Mouse (Mus musculus): ENCODE measurements at regions not wholly inside any gene's neighbourhood (a gene's known extent, or its start where the extent isn't known, plus 50 kb on each side); places are given as distances from the start of the nearest gene placed in this dataset.
A peak's percentile ranks its signal among the peaks of the same experiment; 100 is the strongest.

- Histone ChIP-seq H3K4me3 (ENCODE audit: low read depth, low read length) (no peak overlapping the region), H3K9me3 (ENCODE audit: control insufficient read depth, low read length) (no peaks in the 10 kb centered on the region), H3K4me2 (ENCODE audit: low read depth, low read length) (no peak overlapping the region), H3K36me3 (ENCODE audit: control insufficient read depth, insufficient read depth, low read length) (no peaks in the 10 kb centered on the region), H3K4me1 (ENCODE audit: control insufficient read depth, insufficient read depth, low read length) (no peaks in the 10 kb centered on the region), H3K9ac (ENCODE audit: low read depth, low read length) (no peak overlapping the region), H3K27me3 (replicated peaks; ENCODE audit: control insufficient read depth, insufficient read depth, low read length) (no peaks in the 10 kb centered on the region), H3K27ac (replicated peaks; ENCODE audit: low read depth, low read length) (no peak overlapping the region)
- 90% methylated on average over 2 of the region's 2 CpGs for WGBS
- DNase-seq (ENCODE audit: low spot score) (no peak), ATAC-seq (ENCODE audit: low read depth) (no peak)
Measured at GRCm38 (mm10) chr9:79520498-79520897, 198.1 kb downstream of the Col12a1 start.

DNA sequence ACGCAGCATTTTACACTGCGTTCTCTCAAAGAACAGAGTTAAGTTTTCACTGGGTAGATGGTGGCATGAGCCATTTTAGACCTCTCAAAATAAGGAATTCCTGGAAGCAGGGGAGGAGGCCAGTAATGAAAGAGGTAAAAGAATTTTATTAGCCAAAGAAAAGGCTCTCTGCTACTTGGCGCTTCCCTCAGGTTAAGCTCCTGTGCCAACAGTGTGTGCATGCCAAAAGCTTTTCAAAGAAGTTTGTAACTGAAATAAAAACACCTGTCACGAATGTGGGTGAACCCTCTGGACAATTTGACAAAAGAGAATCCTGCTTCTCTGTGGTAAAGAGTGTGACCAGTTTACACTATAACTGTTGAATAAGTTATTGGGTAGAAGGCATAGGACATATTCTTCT is 195.6 kb downstream of the Col12a1 start:
- Histone ChIP-seq H3K36me3 (ENCODE audit: control insufficient read depth, insufficient read depth, low read length) (no peaks in the 10 kb centered on the region), H3K27ac (replicated peaks; ENCODE audit: low read depth, low read length) (no peak overlapping the region), H3K27me3 (replicated peaks; ENCODE audit: control insufficient read depth, insufficient read depth, low read length) (no peaks in the 10 kb centered on the region), H3K4me2 (ENCODE audit: low read depth, low read length) (no peak overlapping the region), H3K9me3 (ENCODE audit: control insufficient read depth, low read length) (no peaks in the 10 kb centered on the region), H3K9ac (ENCODE audit: low read depth, low read length) (no peak overlapping the region), H3K4me1 (ENCODE audit: control insufficient read depth, insufficient read depth, low read length) (peaks cover 7% of the 10 kb centered on the region; the same call in 1 of the 2 replicates), H3K4me3 (ENCODE audit: low read depth, low read length) (no peak overlapping the region)
- DNase-seq (ENCODE audit: low spot score) = no peak
- 86% methylated on average over 4 of the region's 4 CpGs for WGBS
- no peak for ATAC-seq (ENCODE audit: low read depth)

DNA sequence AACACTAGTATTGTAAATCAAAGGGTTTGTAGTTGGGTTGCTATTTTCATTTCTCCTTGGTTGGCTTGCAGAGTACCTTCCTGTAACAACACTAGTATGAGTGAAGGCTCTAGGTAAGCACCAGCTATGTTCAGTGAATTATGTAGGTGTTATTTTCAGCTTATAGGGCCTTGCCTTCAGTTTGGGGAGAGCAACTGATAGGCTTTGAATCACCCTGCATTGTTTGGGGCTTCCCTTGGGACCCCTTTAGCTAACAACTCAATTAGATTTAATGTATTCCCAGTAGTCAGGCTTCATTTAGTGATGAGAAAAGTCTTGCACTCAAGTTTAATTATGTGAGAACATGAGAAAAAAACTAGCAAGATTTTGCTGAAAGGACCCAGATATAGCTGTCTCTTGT is 193.6 kb downstream of the Col12a1 start:
- no peak overlapping the region for H3K4me3 ChIP-seq (ENCODE audit: low read depth, low read length)
- peaks cover 7% of the 10 kb centered on the region; the same call in 1 of the 2 replicates for H3K4me1 ChIP-seq (ENCODE audit: control insufficient read depth, insufficient read depth, low read length)
- no peaks in the 10 kb centered on the region for H3K27me3 ChIP-seq (replicated peaks; ENCODE audit: control insufficient read depth, insufficient read depth, low read length)
- DNase-seq (ENCODE audit: low spot score) (no peak), ATAC-seq (ENCODE audit: low read depth) (peak; percentile 77; the same call in 1 of the 2 replicates)
- no peaks in the 10 kb centered on the region for H3K9me3 ChIP-seq (ENCODE audit: control insufficient read depth, low read length)
- no peak overlapping the region for H3K4me2 ChIP-seq (ENCODE audit: low read depth, low read length)
- H3K36me3 ChIP-seq (ENCODE audit: control insufficient read depth, insufficient read depth, low read length) = no peaks in the 10 kb centered on the region
- H3K9ac ChIP-seq (ENCODE audit: low read depth, low read length) = no peak overlapping the region
- H3K27ac ChIP-seq (replicated peaks; ENCODE audit: low read depth, low read length) = no peak overlapping the region

DNA sequence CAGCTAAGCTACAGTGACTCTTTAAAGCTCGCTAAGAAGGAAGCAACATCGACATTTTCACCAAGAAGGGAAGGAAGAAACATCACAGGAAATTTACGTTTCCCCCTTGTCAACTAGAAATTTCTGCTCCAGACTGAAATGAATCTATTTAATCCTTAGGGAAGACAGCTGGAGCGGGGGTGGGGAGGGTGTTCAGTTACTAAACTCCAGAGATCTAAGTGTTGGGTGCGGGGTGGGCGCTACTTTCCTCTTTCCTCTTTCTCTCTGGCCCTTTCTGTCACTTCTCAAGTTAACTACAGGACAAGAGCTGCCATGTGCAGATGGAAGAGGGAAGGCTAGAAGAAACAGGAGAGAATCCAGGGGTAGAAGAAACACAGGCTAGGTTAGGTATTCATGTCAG is 192.2 kb downstream of the Col12a1 start:
- H3K27ac ChIP-seq (replicated peaks; ENCODE audit: low read depth, low read length) = no peak overlapping the region
- WGBS = 37% methylated on average over 6 of the region's 6 CpGs
- no peak overlapping the region for H3K4me2 ChIP-seq (ENCODE audit: low read depth, low read length)
- H3K9ac ChIP-seq (ENCODE audit: low read depth, low read length) = no peak overlapping the region
- H3K27me3 ChIP-seq (replicated peaks; ENCODE audit: control insufficient read depth, insufficient read depth, low read length) = no peaks in the 10 kb centered on the region
- ATAC-seq (ENCODE audit: low read depth) = peak; percentile 50; the same call in 1 of the 2 replicates
- H3K9me3 ChIP-seq (ENCODE audit: control insufficient read depth, low read length) = no peaks in the 10 kb centered on the region
- H3K4me3 ChIP-seq (ENCODE audit: low read depth, low read length) = no peak overlapping the region
- peak; percentile 67 for DNase-seq (ENCODE audit: low spot score)
- H3K4me1 ChIP-seq (ENCODE audit: control insufficient read depth, insufficient read depth, low read length) = peaks cover 7% of the 10 kb centered on the region; the same call in 1 of the 2 replicates
- no peaks in the 10 kb centered on the region for H3K36me3 ChIP-seq (ENCODE audit: control insufficient read depth, insufficient read depth, low read length)

GRCm38 (mm10) chr9:79527331-79527730 is 191.3 kb downstream of the Col12a1 start:
- H3K4me1 ChIP-seq (ENCODE audit: control insufficient read depth, insufficient read depth, low read length) = peaks cover 7% of the 10 kb centered on the region; the same call in 1 of the 2 replicates
- WGBS = 59% methylated on average over 3 of the region's 3 CpGs

More at GRCm38 (mm10) chr9:79527331-79527730, 191.3 kb downstream of the Col12a1 start:
- no peak for DNase-seq (ENCODE audit: low spot score)
- Histone ChIP-seq H3K9me3 (ENCODE audit: control insufficient read depth, low read length) (no peaks in the 10 kb centered on the region), H3K4me2 (ENCODE audit: low read depth, low read length) (no peak overlapping the region), H3K9ac (ENCODE audit: low read depth, low read length) (no peak overlapping the region), H3K36me3 (ENCODE audit: control insufficient read depth, insufficient read depth, low read length) (no peaks in the 10 kb centered on the region), H3K27me3 (replicated peaks; ENCODE audit: control insufficient read depth, insufficient read depth, low read length) (no peaks in the 10 kb centered on the region), H3K27ac (replicated peaks; ENCODE audit: low read depth, low read length) (no peak overlapping the region), H3K4me3 (ENCODE audit: low read depth, low read length) (no peak overlapping the region)
- ATAC-seq (ENCODE audit: low read depth) = no peak

Data from embryonic facial prominence, embryonic 14.5 days (tissue).